Mouse (Mus musculus): ENCODE data around the gene Arhgef19. TPM values are rescaled to one million over a fixed set of nuclear protein-coding genes. Genes with fewer than 3 reads are reported as not detected.

Arhgef19 gene
- polyA plus RNA-seq, 1 experiment from 2014 or later, result 0.29 TPM

DNA sequence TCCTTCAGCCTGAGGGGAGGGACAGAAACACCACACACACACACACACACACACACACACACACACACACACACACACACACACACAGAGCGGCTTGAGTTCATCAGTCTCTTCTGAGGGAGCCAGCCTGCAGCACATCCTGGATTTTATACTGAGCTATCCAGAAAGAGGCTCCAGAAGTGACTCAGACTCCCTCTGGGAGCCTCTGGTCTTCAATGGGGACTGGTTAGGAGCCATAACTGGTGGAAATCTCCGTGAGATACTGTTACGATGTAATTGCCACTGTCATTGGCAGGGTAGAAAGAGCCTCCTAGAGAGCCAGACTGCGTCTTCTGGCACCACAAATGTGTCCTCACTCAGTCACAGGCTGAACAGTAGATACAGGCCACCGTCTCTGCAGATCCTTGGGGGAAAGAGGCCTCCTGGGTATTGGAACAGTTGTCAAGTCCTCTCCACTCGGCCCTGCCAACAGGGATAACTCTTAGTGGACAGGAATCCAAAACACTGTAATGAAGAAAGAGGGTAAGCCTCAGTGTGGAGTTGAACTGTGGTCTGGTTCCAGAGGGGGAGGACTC is 3.7 kb upstream of the Arhgef19 start:
- DNase-seq (ENCODE audit: low spot score), result no peak

DNA sequence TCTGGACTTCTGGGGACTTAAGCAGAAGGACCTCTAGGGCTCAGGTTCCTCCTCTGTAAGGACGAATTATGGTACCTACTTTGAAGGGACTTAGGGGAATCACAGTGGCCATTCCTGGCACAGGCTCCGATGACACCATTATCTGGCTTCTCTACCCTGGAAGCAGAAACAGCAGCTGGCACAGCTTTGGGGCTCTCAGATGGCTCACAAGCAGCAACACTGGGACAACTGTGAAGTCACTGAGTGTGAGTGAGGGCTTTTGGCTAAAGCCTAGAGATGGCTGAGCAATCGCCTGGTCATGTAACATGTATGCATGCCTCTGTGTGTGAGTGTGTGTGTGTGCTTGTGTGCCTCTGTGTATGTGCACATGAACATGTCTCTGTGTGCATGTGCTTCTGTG is 2.4 kb upstream of the Arhgef19 start:
- DNase-seq (ENCODE audit: low spot score), result no peak

DNA sequence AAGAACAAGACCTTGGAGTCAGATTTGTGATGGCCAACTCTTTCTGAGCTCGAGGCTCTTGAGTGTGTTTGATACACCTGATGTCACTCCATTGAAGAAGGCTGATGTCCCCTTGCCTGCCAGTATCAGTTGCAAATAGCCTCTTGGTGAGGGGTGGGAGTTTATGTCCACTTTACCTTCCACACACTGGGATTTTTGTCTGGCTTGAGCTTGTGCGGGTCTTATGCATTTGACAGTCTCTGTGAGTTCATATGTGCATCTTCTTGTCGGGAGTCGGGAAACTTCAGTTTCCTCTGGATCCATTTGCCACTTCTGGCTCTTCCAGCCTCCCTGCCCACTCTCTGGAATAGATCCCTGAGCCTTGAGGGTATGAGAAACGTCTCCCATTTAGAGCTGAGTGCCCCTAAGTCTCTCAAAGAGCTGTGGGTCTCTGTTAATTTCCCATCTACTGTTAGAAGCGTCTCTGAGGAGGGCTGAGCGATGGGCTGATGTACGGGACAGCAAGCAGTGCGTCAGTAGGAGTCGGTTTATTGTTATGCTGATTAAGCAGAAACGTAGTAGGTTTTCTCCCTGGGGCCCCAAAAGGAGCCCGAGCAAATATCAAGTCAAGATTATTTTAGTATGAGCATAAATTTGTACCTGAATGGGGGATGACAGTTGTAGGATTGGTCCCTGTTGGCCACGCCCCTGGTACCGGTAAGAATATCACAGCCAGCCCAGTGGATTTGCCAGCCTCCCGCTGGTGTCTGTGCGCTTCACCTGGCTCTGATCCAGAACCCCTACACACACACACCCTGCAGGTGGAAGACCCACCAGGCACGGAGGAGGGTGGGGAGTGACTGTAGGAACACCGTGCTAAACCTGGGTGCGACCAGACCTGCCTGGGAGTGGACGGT is 559 bp upstream of the Arhgef19 start:
- no peak for DNase-seq (ENCODE audit: low spot score)

DNA sequence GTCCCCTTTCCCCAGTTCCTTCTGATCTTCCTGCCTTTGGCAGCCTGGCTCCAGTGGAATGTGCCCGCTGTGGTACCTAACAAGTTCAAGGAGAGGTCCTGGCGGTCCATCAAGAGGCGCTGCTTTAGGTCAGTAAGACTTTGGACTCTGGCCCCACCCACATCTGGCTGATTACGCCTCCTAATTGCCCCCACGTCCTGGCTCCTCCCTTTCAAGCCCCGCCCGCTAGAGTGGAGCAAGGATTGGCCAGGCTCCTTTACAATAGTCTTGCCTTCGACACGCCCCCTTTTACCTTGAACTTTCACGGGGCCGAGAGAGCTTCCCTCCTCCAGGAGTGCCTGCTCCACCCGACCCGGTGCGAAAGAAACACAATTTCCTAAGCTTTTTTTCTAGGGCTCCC is 1.3 kb downstream of the Arhgef19 start:
- DNase-seq (ENCODE audit: low spot score), result no peak

DNA sequence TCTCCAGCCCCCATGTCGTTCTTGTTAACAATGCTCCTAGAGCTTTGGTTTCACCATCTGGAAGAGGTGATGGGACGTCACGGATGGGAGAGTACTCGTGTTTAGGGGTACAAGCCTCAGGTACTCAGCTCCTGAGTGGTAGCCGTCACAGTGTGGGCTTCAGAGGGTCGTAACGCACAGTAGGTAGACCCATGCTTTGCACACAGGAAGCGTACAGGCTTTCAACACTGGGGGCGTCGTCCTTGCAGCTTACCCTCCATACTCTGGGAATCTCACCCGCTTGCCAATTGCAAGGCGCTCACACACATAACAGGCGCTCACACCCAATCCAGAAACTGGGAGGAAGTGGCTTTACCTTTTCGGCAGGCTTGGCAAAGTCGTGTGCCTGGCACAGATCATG is 2.6 kb downstream of the Arhgef19 start:
- no peak for DNase-seq (ENCODE audit: low spot score)

DNA sequence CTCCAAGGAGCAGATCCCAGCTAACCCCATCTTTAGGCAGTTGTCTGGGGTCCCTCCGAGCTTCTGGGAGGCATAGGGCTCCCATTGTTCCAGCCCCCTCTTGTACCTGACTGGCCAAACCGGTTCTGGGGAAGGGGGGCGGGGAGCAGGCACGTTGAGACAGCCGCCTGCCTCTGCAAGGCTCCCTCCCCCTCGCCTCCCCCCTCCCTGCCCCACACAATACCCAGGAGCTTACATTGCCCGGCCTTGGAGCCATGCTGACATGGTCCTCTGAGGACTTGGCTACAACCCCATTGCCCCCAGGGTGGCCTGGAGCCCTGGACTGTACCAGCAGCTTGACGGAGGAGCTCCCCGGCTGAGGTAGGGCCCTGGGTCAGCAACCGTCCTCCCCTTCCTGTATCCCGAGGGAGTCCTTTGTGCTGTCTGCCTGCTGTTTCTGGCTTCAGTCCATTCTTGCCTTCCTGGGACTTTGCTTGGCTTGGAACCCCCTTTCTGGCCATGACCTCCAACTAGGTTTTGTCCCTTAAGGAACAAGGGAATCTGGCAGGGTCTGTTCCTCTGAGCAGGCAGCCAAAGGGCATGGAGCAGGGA is 3.4 kb downstream of the Arhgef19 start:
- DNase-seq (ENCODE audit: low spot score), result no peak

DNA sequence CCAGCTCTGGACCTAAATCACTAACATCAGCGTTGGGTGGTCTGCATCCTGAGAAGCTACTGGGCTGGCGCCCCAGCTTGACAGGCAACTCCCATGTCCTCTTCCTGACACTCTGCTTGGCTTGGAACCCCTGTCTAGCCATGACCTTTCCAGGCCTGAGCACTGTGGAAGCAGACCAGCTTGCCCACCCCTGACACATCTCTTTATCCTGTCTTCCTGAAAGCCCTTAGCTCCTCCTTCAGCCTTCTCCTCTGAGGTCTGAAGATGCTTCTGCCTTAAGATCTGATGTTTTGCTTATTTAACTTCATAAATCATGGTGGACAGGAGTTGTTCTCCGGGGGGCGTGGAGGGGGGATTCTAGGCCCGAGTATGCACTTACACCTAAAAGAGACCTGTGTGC is 4.3 kb downstream of the Arhgef19 start:
- no peak for DNase-seq (ENCODE audit: low spot score)

DNA sequence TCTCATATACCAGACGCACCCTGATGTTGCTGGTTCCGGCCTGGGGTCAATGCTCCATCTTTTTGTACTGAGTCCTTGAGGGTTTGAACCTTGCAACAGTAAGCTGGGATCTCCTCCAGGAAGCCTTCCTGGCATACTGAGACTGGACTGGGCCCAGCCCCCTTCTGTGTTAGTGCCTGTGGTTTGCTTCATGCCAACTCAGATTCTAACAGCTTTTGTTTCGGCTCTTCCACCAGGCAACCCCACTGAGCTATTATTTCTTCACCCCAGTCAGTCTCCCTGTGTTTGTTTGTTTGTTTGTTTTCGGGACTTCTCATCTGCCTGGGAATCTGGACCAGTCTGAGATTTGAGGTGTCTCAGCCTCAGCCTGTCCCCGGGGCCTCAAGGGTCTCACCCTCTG is 5.1 kb downstream of the Arhgef19 start:
- no peak for DNase-seq (ENCODE audit: low spot score)

DNA sequence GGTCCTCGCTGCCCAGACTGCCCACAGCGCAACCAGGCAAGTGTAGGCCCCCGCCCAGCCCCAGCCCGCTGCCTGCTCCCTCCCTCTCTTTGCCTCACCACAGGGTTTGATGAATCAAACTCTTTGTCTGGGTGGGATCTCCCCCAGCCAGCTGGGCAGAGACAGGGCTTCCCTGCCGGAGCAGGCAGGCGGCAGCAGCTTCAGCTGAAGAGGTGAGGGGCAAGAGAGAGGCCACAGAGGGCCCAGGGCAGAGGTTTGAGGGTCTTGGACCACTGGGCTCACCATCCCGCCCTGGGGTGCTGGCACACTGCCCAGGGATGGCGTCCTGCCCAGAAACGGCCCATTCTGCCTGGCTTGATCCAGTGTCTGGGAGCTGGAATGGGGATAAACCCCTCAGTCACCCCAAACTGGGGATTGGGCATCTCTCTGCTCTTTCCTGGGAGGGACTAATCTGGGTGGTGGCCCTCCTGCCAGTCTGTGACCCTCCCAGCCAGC is 5.7 kb downstream of the Arhgef19 start:
- DNase-seq (ENCODE audit: low spot score), result no peak

DNA sequence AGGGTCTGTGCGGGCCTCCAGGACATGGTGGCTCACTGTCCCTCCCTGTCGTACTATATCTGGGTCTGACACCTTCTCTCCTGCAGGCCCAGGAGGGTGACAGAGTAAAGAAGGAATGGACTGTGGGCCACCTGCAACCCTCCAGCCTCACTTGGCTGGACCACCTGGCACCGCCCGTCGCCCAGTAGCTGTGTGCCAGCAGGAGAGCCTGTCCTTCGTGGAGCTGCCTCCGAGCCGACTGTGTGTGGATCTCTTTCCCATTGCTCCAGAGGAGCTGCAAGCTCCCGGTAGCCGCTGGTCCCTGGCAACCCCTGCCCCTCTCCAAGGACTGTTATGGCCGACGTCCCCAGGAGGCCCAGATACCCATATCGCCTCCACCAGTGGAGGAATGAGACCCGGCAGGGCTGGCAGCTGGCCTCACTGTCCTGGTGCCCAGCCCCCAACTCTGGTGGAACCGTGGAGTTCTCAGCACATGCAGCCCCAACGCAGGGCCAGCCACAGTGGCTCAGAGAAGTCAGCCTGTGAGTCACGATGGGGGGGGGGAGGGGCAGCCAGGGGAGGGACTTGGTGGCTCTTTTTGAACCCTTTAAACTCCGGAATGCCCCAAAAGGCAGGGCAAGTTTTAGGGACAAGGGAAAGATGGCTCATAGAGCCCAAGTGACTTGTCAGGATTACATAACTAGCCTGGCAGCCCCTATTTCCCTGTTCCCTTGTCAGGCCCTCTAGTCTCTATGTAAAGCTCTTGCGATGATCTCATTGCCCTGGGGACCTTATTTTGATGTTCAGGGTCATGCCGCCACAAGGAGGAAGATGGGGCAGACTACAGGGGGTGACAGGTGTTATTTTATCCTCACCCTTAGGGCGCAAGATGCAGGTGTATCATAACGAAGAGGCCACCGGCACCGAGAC is 7.0 kb downstream of the Arhgef19 start:
- DNase-seq (ENCODE audit: low spot score), result no peak

DNA sequence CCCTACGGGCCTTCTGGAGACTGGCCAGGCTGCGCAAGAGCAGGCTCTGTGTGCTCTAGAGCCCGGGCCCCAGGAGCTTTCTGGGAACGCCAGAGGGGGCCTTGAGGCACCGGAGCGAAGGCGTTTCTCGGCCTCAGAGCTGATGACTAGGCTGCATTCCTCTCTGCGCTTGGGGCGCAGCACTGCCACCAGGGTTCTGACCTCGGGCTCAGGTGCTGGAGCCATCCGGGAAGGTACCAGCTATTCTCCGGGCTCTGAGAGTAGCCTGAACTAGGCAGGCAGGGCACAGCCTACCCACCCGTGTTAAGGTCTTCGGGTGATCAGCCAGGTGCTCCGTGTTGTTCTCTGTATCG is 7.7 kb downstream of the Arhgef19 start:
- no peak for DNase-seq (ENCODE audit: low spot score)

DNA sequence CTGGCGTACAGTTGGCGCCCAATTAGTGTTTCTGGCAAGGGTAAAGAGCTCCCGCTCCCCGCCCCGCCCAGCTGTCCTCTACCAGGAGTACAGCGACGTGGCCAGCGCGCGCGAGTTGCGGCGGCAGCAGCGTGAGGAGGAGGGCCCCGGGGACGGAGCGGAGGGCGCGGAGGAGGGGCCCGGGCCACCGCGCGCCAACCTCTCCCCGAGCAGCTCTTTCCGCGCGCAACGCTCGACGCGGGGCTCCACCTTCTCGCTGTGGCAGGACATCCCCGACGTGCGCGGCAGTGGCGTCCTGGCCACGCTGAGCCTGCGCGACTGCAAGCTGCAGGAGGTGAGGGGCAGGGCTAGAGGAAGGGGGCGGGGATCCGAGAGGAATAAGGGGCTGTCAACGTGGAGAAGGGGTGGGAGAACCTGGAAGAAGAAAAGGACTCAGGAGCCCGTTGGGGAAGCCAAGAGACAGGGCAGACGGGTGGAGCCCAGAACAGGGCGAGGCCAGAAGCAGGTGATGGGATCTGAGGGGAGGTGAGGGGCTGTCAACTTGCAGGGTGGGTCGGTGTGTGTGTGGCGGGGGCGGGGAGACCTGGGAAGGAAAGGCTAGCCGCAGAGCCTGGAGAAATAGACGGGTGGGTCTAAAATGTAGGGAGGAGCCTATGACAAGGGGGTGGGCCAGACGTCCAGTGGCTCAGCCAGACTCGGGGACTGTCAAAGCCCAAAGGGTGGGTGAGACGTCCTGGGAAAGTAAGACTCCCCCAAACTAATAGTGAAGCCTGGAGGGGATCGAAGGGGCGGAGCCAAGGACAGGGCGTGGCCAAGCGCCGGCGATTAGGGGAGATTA is 8.7 kb downstream of the Arhgef19 start:
- DNase-seq (ENCODE audit: low spot score), result no peak

DNA sequence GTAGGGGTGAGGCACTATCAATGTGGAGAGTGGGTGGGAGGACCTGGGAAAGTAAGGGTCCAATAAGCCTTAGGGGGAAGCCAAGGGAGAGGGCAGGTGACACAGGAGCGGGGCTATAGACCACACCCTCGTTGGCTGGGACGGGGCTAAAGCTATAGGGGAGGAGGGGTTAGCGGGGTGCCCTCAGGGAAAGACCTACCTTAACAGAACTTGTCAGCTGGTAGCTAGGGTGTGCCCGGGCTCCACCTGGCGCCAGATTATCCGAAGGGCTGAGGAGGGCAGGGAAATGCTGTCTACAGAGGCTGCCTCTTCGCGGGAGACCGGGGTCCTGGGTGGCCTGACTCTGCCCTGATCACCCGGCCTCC is 9.3 kb downstream of the Arhgef19 start:
- DNase-seq (ENCODE audit: low spot score), result no peak

DNA sequence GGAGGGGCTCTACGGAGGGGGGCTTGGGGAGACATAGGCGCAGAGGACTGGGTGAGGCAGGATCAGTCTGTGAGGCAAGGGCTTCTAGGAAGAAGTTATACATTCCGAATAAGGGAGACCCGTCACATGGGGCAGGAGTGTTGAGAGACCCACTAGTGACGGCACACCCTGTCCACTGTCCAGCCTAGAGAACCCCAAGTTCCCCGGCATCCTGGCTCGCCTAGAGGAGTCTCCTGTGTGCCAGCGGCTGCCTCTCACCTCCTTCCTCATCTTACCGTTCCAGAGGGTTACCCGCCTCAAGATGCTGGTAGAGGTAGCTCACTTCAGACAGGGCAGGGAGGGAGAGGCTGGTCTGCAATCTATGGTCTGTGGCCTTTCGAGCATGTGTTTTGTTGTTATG is 10.1 kb downstream of the Arhgef19 start:
- no peak for DNase-seq (ENCODE audit: low spot score)

DNA sequence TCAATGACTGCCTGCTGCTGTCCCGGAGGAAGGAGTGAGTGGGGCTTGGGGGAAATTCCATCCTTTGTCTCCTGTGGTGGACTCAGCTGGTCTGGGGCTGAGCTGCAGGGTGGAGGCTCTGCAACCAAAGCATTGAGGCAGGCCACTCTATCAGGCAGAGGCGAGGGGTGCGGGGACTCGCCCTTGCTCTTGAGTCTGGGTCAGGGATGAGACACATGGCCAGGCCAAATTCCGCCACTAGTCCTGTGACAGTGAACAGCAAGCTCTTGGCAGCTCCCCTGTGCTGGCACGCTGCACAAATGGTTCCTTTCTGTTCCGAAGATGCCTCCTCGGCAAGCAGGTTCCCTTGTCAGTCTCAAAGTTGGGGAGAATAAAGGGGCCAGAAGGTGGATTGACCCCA is 11.8 kb downstream of the Arhgef19 start:
- no peak for DNase-seq (ENCODE audit: low spot score)

DNA sequence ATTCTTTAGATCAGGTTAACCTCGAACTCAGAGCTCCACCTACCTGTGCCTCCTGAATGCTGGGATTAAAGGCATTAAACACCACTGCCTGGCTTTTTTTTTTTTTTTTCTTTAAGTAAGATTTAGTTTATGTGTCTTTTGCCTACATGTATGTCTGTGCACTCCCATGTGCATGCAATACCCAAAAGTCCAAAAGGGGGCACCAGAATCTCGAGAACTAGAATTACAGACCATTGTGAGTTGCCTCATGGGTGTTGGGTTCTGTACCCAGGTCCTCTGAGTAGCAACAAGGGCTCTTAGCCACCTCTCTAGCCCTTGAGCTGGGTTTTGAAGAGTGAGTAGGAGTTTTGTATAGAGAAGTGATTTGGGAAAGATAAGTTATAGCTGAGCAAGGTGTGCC is 13.3 kb downstream of the Arhgef19 start:
- DNase-seq (ENCODE audit: low spot score), result no peak

DNA sequence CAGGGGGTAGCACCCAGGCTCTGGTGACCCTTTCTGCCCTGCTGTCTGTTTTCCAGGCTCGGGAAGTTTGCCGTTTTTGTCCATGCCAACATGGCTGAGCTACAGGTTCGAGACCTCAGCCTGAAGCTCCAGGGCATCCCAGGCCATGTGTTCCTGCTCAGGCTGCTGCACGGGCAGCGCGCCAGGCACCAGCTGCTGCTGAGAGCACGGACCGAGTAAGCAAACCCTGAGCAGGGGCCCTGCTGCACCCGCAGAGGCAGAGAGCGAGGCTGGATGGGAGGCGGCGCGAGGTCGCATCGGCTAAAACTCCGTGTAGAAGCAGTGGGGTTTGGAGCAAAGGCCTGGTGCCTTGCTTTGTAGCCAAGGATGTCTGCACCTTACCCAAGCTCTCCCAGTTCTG is 14.9 kb downstream of the Arhgef19 start:
- DNase-seq (ENCODE audit: low spot score), result no peak

DNA sequence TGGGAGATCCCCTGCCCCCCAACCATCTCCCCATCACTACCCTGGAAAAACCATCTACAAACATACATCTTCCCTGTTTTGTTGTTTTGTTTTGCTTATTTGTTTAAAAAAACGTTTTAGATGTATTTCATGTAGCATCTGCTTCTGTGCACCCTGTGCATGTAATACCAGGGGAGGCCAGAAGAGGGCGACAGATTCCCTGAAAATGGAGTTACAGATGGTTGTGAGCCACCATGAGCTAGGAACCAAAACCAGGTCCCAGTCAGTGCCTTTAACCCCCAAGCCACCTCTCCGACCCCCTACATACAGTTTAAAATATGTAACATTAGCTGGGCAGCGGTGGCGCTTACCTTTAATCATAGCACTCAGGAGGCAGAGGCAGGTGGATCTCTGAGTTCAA is 18.1 kb downstream of the Arhgef19 start:
- DNase-seq (ENCODE audit: low spot score), result peak; percentile 32

DNA sequence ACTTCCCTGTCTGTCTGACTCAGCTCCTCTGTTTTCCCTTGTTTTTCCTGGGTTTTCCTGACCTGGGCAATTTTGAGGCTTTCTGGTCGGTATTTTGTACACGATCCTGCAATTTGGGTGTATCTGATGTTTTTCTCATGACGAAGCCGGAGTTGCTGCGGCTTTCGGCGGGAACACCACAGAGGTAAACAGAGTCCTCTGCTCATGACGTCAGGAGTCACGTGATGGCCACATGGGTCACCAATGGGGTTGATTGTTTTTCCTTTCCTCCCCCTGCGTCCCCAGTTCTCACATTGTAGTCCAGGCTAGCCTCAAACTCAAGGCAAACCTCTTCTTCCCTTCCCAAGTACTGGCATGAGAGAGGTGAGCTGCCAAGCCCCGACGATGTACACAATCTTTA is 20.1 kb downstream of the Arhgef19 start:
- DNase-seq (ENCODE audit: low spot score), result no peak

DNA sequence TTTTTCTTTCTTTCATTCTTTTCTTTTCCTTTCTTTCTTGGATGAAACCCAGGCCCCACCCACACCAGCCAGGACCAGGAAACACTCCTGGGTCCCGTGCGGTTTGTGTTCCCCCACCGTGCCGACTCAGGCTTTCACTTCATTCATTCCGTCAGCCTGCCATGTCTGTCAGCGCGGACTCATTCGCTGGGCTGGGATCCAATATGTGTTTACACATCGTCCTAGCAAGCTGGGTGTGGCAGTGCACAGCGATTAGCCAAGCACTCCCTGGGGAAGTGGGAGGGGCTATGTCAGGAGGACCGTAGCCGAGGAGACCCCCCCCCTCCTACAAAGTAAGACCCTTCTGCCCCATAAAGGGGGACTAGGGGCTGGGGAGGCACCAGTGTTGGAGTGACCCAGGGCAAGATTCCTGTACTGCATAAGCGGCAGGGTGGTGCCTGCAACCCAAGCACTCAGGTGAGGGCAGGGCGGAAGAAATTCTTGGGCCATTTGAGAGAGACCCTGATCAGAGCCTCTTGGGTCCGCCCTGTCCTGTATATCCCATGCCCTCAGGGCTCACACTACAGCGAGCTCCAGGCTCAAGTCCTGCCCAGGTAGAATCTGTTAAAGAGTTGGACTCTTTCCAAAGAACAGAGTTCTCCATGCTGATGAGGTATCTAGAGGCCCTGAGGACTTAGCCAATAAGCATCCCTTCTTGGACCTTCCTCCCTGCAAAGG is 20.9 kb downstream of the Arhgef19 start:
- DNase-seq (ENCODE audit: low spot score), result no peak

Data from thymus, postnatal 0 days (tissue).